Mouse (Mus musculus) midbrain, embryonic 14.5 days (tissue): ENCODE results near the gene Tmem54. TPM values are rescaled to one million over a fixed set of nuclear protein-coding genes. Genes with fewer than 3 reads are reported as not detected.

ENCODE experiments used
- ATAC-seq: fragments of 200-750 bp; cut with Nextera tagmentation; 2 replicates; pipeline ENCODE4 v1.8.0; 2017; ENCODE audit warnings: moderate number of reproducible peaks, moderate library complexity; ENCODE audit not compliant: low FRiP score, low TSS enrichment
- DNase-seq: peaks from one replicate; pipeline ENCODE4 v3.0.0-alpha.2; 2015
- H3K27ac ChIP-seq: fragments of 300-500 bp; sonication (generic); replicated peaks from 2 replicates; pipeline ENCODE4 v1.5.1; 2014; ENCODE audit warnings: mild to moderate bottlenecking, low read depth, low read length, moderate library complexity
- H3K27me3 ChIP-seq: fragments of 300-500 bp; sonication (generic); 2 replicates; pipeline ENCODE4 v1.6.1; 2014; ENCODE audit warnings: low read length, control low read depth, mixed read lengths; ENCODE audit not compliant: control insufficient read depth, insufficient read depth
- H3K36me3 ChIP-seq: fragments of 300-500 bp; sonication (generic); 2 replicates; pipeline ENCODE4 v1.6.1; 2014; ENCODE audit warnings: low read length, control low read depth; ENCODE audit not compliant: control insufficient read depth, insufficient read depth
- H3K4me1 ChIP-seq: fragments of 300-500 bp; sonication (generic); 2 replicates; pipeline ENCODE4 v1.6.1; 2014; ENCODE audit warnings: mild to moderate bottlenecking, antibody characterized with exemption, low read length, control low read depth; ENCODE audit not compliant: control insufficient read depth, insufficient read depth
- H3K4me2 ChIP-seq: fragments of 300-500 bp; sonication (generic); 2 replicates; pipeline ENCODE4 v1.6.1; 2014; ENCODE audit warnings: mild to moderate bottlenecking, low read length, moderate library complexity
- H3K4me3 ChIP-seq: fragments of 300-500 bp; sonication (generic); replicated peaks from 2 replicates; pipeline ENCODE4 v1.5.1; 2014; ENCODE audit warnings: low read depth, low read length
- H3K9ac ChIP-seq: fragments of 300-500 bp; sonication (generic); replicated peaks from 2 replicates; pipeline ENCODE4 v1.6.1; 2014; ENCODE audit warnings: mild to moderate bottlenecking, low read length, moderate library complexity
- H3K9me3 ChIP-seq: fragments of 300-500 bp; sonication (generic); 2 replicates; pipeline ENCODE4 v1.6.1; 2016; ENCODE audit warnings: low read length, control low read depth, mixed read lengths; ENCODE audit not compliant: control insufficient read depth
- WGBS: fragments of 180-500 bp; shearing (Covaris S2); extraction: QIAGEN DNeasy Blood & Tissue Kit; methylation state at CpG from one replicate; pipeline ENCODE4 v1.1.7; 2014; 5-methylcytosine and 5-hydroxymethylcytosine counted together
- polyA plus RNA-seq: library from polyadenylated mRNA; unstranded; fragments of >200 nt; fragmentation: Nextera tagmentation; extraction: Ambion mirVana; gene quantifications from 2 replicates; pipeline ENCODE4 v1.2.1, GENCODE M21; 2014

The Tmem54 gene
- polyA plus RNA-seq, 1 experiment from 2014 or later: not detected

- Histone ChIP-seq H3K27me3 (no peaks in the 10 kb centered on the region), H3K27ac (no peak overlapping the region), H3K9ac (no peak overlapping the region), H3K4me2 (no peak overlapping the region), H3K9me3 (no peaks in the 10 kb centered on the region), H3K4me1 (0 out of 2 replicates have a peak, but pooled peaks cover 10% of the 10 kb centered on the region), H3K36me3 (no peaks in the 10 kb centered on the region), H3K4me3 (no peak overlapping the region)
- ATAC-seq (no peak), DNase-seq (no peak)
Observed at GRCm38 (mm10) chr4:129065688-129066236, 39.6 kb upstream of the Tmem54 start.

GRCm38 (mm10) chr4:129067638-129068415, 37.5 kb upstream of the Tmem54 start:
- Histone ChIP-seq H3K4me3 (no peak overlapping the region), H3K4me1 (no peaks in the 10 kb centered on the region), H3K4me2 (no peak overlapping the region), H3K9me3 (no peaks in the 10 kb centered on the region), H3K27me3 (no peaks in the 10 kb centered on the region), H3K9ac (no peak overlapping the region), H3K36me3 (no peaks in the 10 kb centered on the region), H3K27ac (no peak overlapping the region)
- WGBS: 87% methylated on average over 5 of the region's 5 CpGs
- DNase-seq (no peak), ATAC-seq (no peak)

GRCm38 (mm10) chr4:129068848-129069247, 36.5 kb upstream of the Tmem54 start:
- DNase-seq (no peak), ATAC-seq (no peak)
- Histone ChIP-seq H3K9me3 (no peaks in the 10 kb centered on the region), H3K9ac (no peak overlapping the region), H3K4me2 (no peak overlapping the region), H3K36me3 (peaks cover 7% of the 10 kb centered on the region), H3K4me3 (no peak overlapping the region), H3K27ac (no peak overlapping the region), H3K27me3 (no peaks in the 10 kb centered on the region), H3K4me1 (no peaks in the 10 kb centered on the region)
- WGBS: 94% methylated on average over 4 of the region's 4 CpGs

- peaks cover 79% of the 10 kb centered on the region for H3K36me3 ChIP-seq
Observed at GRCm38 (mm10) chr4:129079126-129079525, 26.2 kb upstream of the Tmem54 start.

GRCm38 (mm10) chr4:129081041-129081440, 24.3 kb upstream of the Tmem54 start:
- no peak for DNase-seq

More at GRCm38 (mm10) chr4:129079126-129079525, 26.2 kb upstream of the Tmem54 start:
- H3K4me2 ChIP-seq: no peak overlapping the region
- ATAC-seq (no peak), DNase-seq (no peak)
- no peak overlapping the region for H3K9ac ChIP-seq
- no peaks in the 10 kb centered on the region for H3K27me3 ChIP-seq
- no peak overlapping the region for H3K27ac ChIP-seq
- 97% methylated on average over 9 of the region's 9 CpGs for WGBS
- H3K9me3 ChIP-seq: no peaks in the 10 kb centered on the region
- H3K4me1 ChIP-seq: no peaks in the 10 kb centered on the region
- H3K4me3 ChIP-seq: no peak overlapping the region

GRCm38 (mm10) chr4:129081512-129081911, 23.8 kb upstream of the Tmem54 start:
- Histone ChIP-seq H3K4me3 (no peak overlapping the region), H3K4me1 (no peaks in the 10 kb centered on the region), H3K27ac (no peak overlapping the region), H3K9ac (no peak overlapping the region), H3K36me3 (peaks cover 73% of the 10 kb centered on the region), H3K9me3 (no peaks in the 10 kb centered on the region), H3K4me2 (no peak overlapping the region), H3K27me3 (no peaks in the 10 kb centered on the region)
- WGBS: 81% methylated on average over 6 of the region's 6 CpGs
- DNase-seq (no peak), ATAC-seq (no peak)

More at GRCm38 (mm10) chr4:129081041-129081440, 24.3 kb upstream of the Tmem54 start:
- Histone ChIP-seq H3K27ac (no peak overlapping the region), H3K36me3 (peaks cover 78% of the 10 kb centered on the region), H3K27me3 (no peaks in the 10 kb centered on the region), H3K9ac (no peak overlapping the region), H3K4me2 (no peak overlapping the region), H3K4me3 (no peak overlapping the region), H3K9me3 (no peaks in the 10 kb centered on the region), H3K4me1 (no peaks in the 10 kb centered on the region)
- WGBS: 76% methylated on average over 7 of the region's 7 CpGs
- ATAC-seq: no peak

GRCm38 (mm10) chr4:129081939-129082338, 23.4 kb upstream of the Tmem54 start:
- Histone ChIP-seq H3K27me3 (no peaks in the 10 kb centered on the region), H3K27ac (no peak overlapping the region), H3K36me3 (peaks cover 69% of the 10 kb centered on the region), H3K9ac (no peak overlapping the region), H3K4me3 (no peak overlapping the region), H3K4me2 (no peak overlapping the region), H3K4me1 (no peaks in the 10 kb centered on the region), H3K9me3 (no peaks in the 10 kb centered on the region)
- WGBS: 90% methylated on average over 3 of the region's 3 CpGs
- DNase-seq (no peak), ATAC-seq (no peak)

- H3K36me3 ChIP-seq: peaks cover 64% of the 10 kb centered on the region
- DNase-seq (peak; percentile 88), ATAC-seq (no peak; the same call in 1 of the 2 replicates)
- 46% methylated on average over 10 of the region's 10 CpGs for WGBS
- no peaks in the 10 kb centered on the region for H3K27me3 ChIP-seq
- no peak overlapping the region for H3K9ac ChIP-seq
- no peaks in the 10 kb centered on the region for H3K4me1 ChIP-seq
- no peaks in the 10 kb centered on the region for H3K9me3 ChIP-seq
- H3K4me3 ChIP-seq: no peak overlapping the region
- no peak overlapping the region for H3K4me2 ChIP-seq
- H3K27ac ChIP-seq: no peak overlapping the region
Observed at GRCm38 (mm10) chr4:129082379-129083115, 22.8 kb upstream of the Tmem54 start.
